Comparison of ENCODE assay signal across 8 mouse cellular contexts in genomic region chr1:193363801-193364231, GRCm38 (mm10). TPM values are rescaled to one million over a fixed set of nuclear protein-coding genes. Genes with fewer than 3 reads are reported as not detected.
DNase-seq lines count a peak whose midpoint lies in the region; ATAC-seq lines count a peak whose summit lies in the region.

No protein-coding gene starts in this region.

- H3K4me2 ChIP-seq in kidney, embryonic 16.5 days (replicated peaks; ENCODE audit: low read depth, low read length): no peak overlapping the region

- no peak overlapping the region for H3K27ac ChIP-seq in kidney, embryonic 16.5 days (ENCODE audit: low read length)

- H3K9me3 ChIP-seq in kidney, embryonic 16.5 days (ENCODE audit: low read length): no peaks in the 10 kb centered on the region

- no peak overlapping the region for H3K4me3 ChIP-seq in kidney, embryonic 16.5 days (ENCODE audit: low read length)

- peaks cover 16% of the 10 kb centered on the region for H3K4me1 ChIP-seq in kidney, embryonic 16.5 days (ENCODE audit: insufficient read depth, low read length)

- peak; percentile 51 for DNase-seq in kidney, adult 18-20 months
- DNase-seq in CD8-positive naive resting alpha-beta T cell, adult 2 months (ENCODE audit: low read depth in 2 of 2, low spot score in 2 of 2): peak; percentile 44 to 60
- peak; percentile 87 for DNase-seq in brain, adult 2 months (ENCODE audit: low read depth, low spot score)
- peak; percentile 25 to 33 for DNase-seq in gastrocnemius, postnatal 36 days
- DNase-seq in left cerebral cortex, adult 18-20 months (ENCODE audit: low spot score in 2 of 2): peak; percentile 69 to 71
- peak; percentile 79 for DNase-seq in naive thymus-derived CD4-positive, alpha-beta T cell, adult 2 months (ENCODE audit: low read depth)
- peak; percentile 80 for DNase-seq in thymus, postnatal 4 days

- H3K27me3 ChIP-seq in kidney, embryonic 16.5 days (ENCODE audit: insufficient read depth, low read length): no peaks in the 10 kb centered on the region

- ATAC-seq in kidney, embryonic 16.5 days (ENCODE audit: low FRiP score, low TSS enrichment): no peak

- intact Hi-C loops in gastrocnemius, postnatal 36 days (cut with DNase I): loop anchor here (2.0 to 5.0 kb wide), 2 partner anchors 33 to 107 kb away; no protein-coding TSS in a partner anchor

- WGBS in kidney, embryonic 16.5 days: 64% methylated on average over 5 of the region's 5 CpGs

- H3K36me3 ChIP-seq in kidney, embryonic 16.5 days (ENCODE audit: insufficient read depth, low read length): no peaks in the 10 kb centered on the region

- H3K9ac ChIP-seq in kidney, embryonic 16.5 days (replicated peaks; ENCODE audit: low read length): no peak overlapping the region

RNA-seq across cellular contexts. Expression of gene Camk1g, which starts 6.3 kb away (rescaled TPM):
- 14.1 and 16.2 TPM in 2 replicates for polyA plus RNA-seq in kidney, embryonic 16.5 days (2015; fragmentation: Nextera tagmentation; extraction: Ambion mirVana)
- total RNA-seq in gastrocnemius, postnatal 36 days (2021): under 1 TPM in 1 of 2 experiments, not detected in 1; 0.13 TPM
- total RNA-seq in left cerebral cortex, adult 18-20 months (2021): 10 to 100 TPM; 38.1 to 38.2 TPM

Comparison
In these comparisons a context has a peak if more than half of its experiments do, and no peak if none do; other contexts are left out.
1. DNase-seq: peak in every context shown above with its lines; median percentile 87 in brain, adult 2 months; 80 in thymus, postnatal 4 days; 79 in naive thymus-derived CD4-positive, alpha-beta T cell, adult 2 months; 70 in left cerebral cortex, adult 18-20 months; 52 in CD8-positive naive resting alpha-beta T cell, adult 2 months; 51 in kidney, adult 18-20 months; 29 in gastrocnemius, postnatal 36 days.
2. RNA of gene Camk1g, which starts 6.3 kb away (total RNA-seq): 38.1 to 38.2 TPM in left cerebral cortex, adult 18-20 months; 0.13 TPM in gastrocnemius, postnatal 36 days; every median in the first group is over 10 times any median in the second.